Mouse (Mus musculus) gastrocnemius, postnatal 36 days (tissue): Measurements from ENCODE around the gene Vars. TPM values are rescaled to one million over a fixed set of nuclear protein-coding genes. Genes with fewer than 3 reads are reported as not detected.
"Not testable (repeated sequence)": the region's sequence is repeated elsewhere in the genome, so short reads cannot be mapped to it uniquely, and the experiment has no call there.

ENCODE experiments used
- DNase-seq, 2 experiments: peaks; one replicate each; pipeline ENCODE4 v3.0.0; 2022
- intact Hi-C: fragments of 180-260 bp; cut with DNase I; formaldehyde crosslinking; loops from one replicate; pipeline ENCODE4 v1.15.1; 2025
- total RNA-seq, 2 experiments: library from RNA; stranded (reverse); gene quantifications; 2 replicates each; pipeline ENCODE4 v1.2.3; 2021

Vars gene
- total RNA-seq, 2 experiments from 2014 or later: 29.3 to 31.8 TPM

GRCm38 (mm10) chr17:34969822-34970221 is 31.0 kb upstream of the Vars start, which contains the start of gene Gm20481:
Gm20481 (plus strand) TSS chr17:34969912.
- DNase-seq, intact Hi-C loops: not testable (repeated sequence)

GRCm38 (mm10) chr17:34970850-34971249 is 29.9 kb upstream of the Vars start:
- intact Hi-C loops, DNase-seq: not testable (repeated sequence)

GRCm38 (mm10) chr17:34971694-34972068 is 29.1 kb upstream of the Vars start:
- DNase-seq, intact Hi-C loops: not testable (repeated sequence)

- peak; percentile 73 to 82 for DNase-seq
- intact Hi-C loops: not testable (repeated sequence)
Observed at GRCm38 (mm10) chr17:34972069-34972749, 28.6 kb upstream of the Vars start, which contains the start of the genes Hspa1a and Hspa1l. Hspa1a (minus strand) TSS chr17:34972156. Hspa1l (plus strand) TSS chr17:34972703.

GRCm38 (mm10) chr17:34975581-34976492 is 24.9 kb upstream of the Vars start:
- no peak for DNase-seq
- intact Hi-C loops: no loop called here

GRCm38 (mm10) chr17:34977000-34977399 is 23.8 kb upstream of the Vars start:
- DNase-seq: no peak
- intact Hi-C loops: no loop called here

- no peak for DNase-seq
- intact Hi-C loops: no loop called here
Observed at GRCm38 (mm10) chr17:34978239-34978638, 22.5 kb upstream of the Vars start.

- DNase-seq: no peak
- intact Hi-C loops: loop anchor here (2.0 to 10.0 kb wide), 2 partner anchors 27 to 45 kb away; partner anchors contain the start of gene Neu1
Observed at GRCm38 (mm10) chr17:34979631-34980030, 21.2 kb upstream of the Vars start.

GRCm38 (mm10) chr17:34980655-34981054 is 20.1 kb upstream of the Vars start:
- DNase-seq: no peak
- intact Hi-C loops: loop anchor here (2.0 to 10.0 kb wide), 2 partner anchors 28 to 46 kb away; partner anchors contain the start of gene Neu1

GRCm38 (mm10) chr17:34981690-34982180 is 19.1 kb upstream of the Vars start, which contains the start of gene Lsm2:
Lsm2 (plus strand) TSS chr17:34981862.
- peak; percentile 87 to 90 for DNase-seq
- intact Hi-C loops: loop anchor here (2.0 to 10.0 kb wide), 3 partner anchors 29 to 125 kb away; partner anchors contain the start of gene Neu1

- no peak for DNase-seq
- intact Hi-C loops: loop anchor here (2.0 to 10.0 kb wide), 2 partner anchors 48 to 126 kb away; partner anchors contain the start of gene Neu1
Observed at GRCm38 (mm10) chr17:34982328-34982727, 18.5 kb upstream of the Vars start.

- DNase-seq: no peak
- intact Hi-C loops: loop anchor here (10.0 kb wide), 1 partner anchor 49 kb away; the partner anchor contains the start of gene Neu1
Observed at GRCm38 (mm10) chr17:34984218-34984617, 16.6 kb upstream of the Vars start.

GRCm38 (mm10) chr17:34994751-34995150 is 6.0 kb upstream of the Vars start:
- intact Hi-C loops: no loop called here
- no peak for DNase-seq

GRCm38 (mm10) chr17:34995192-34995591 is 5.6 kb upstream of the Vars start:
- DNase-seq, intact Hi-C loops: not testable (repeated sequence)

GRCm38 (mm10) chr17:34995927-34996326 is 4.9 kb upstream of the Vars start:
- intact Hi-C loops, DNase-seq: not testable (repeated sequence)

GRCm38 (mm10) chr17:34996411-34997141 is 4.2 kb upstream of the Vars start:
- DNase-seq: no peak
- intact Hi-C loops: no loop called here

- intact Hi-C loops: no loop called here
- no peak for DNase-seq
Observed at GRCm38 (mm10) chr17:34997142-34997483, 3.7 kb upstream of the Vars start.

- no peak for DNase-seq
- intact Hi-C loops: no loop called here
Observed at GRCm38 (mm10) chr17:34998526-34999430, 2.0 kb upstream of the Vars start.
